Mouse (Mus musculus) hindbrain, embryonic 14.5 days (tissue): Measurements from ENCODE around the gene Myrfl. TPM values are rescaled to one million over a fixed set of nuclear protein-coding genes. Genes with fewer than 3 reads are reported as not detected.

Experiments used
- ATAC-seq: fragments of 200-750 bp; cut with Nextera tagmentation; 2 replicates; pipeline ENCODE4 v1.8.0; 2017; ENCODE audit warnings: moderate number of reproducible peaks, mild to moderate bottlenecking, moderate TSS enrichment, moderate library complexity; ENCODE audit not compliant: low FRiP score
- DNase-seq: peaks from one replicate; pipeline ENCODE4 v3.0.0-alpha.2; 2015; ENCODE audit warnings: low spot score
- H3K27ac ChIP-seq: fragments of 300-500 bp; sonication (generic); 2 replicates; pipeline ENCODE4 v1.5.1; 2014; ENCODE audit warnings: mild to moderate bottlenecking, moderate library complexity
- H3K27me3 ChIP-seq: fragments of 300-500 bp; sonication (generic); 2 replicates; pipeline ENCODE4 v1.6.1; 2014; ENCODE audit warnings: mild to moderate bottlenecking, low read length, mixed read lengths; ENCODE audit not compliant: control insufficient read depth, insufficient read depth
- H3K36me3 ChIP-seq: fragments of 300-500 bp; sonication (generic); replicated peaks from 2 replicates; pipeline ENCODE4 v1.6.1; 2014; ENCODE audit not compliant: control insufficient read depth, insufficient read depth
- H3K4me1 ChIP-seq: fragments of 300-500 bp; sonication (generic); replicated peaks from 2 replicates; pipeline ENCODE4 v1.6.1; 2014; ENCODE audit warnings: antibody characterized with exemption, low read length, mixed read lengths; ENCODE audit not compliant: control insufficient read depth, insufficient read depth
- H3K4me2 ChIP-seq: fragments of 300-500 bp; sonication (generic); replicated peaks from 2 replicates; pipeline ENCODE4 v1.6.1; 2014; ENCODE audit warnings: mild to moderate bottlenecking, moderate library complexity
- H3K4me3 ChIP-seq: fragments of 300-500 bp; sonication (generic); replicated peaks from 2 replicates; pipeline ENCODE4 v1.5.1; 2014; ENCODE audit warnings: mild to moderate bottlenecking, low read length
- H3K9ac ChIP-seq: fragments of 300-500 bp; sonication (generic); 2 replicates; pipeline ENCODE4 v1.6.1; 2014
- H3K9me3 ChIP-seq: fragments of 300-500 bp; sonication (generic); 2 replicates; pipeline ENCODE4 v1.6.1; 2016; ENCODE audit warnings: low read length; ENCODE audit not compliant: control insufficient read depth
- WGBS: fragments of 180-500 bp; shearing (Covaris S2); extraction: QIAGEN DNeasy Blood & Tissue Kit; methylation state at CpG from one replicate; pipeline ENCODE4 v1.1.7; 2014; 5-methylcytosine and 5-hydroxymethylcytosine counted together
- polyA plus RNA-seq: library from polyadenylated mRNA; unstranded; fragments of >200 nt; fragmentation: Nextera tagmentation; extraction: Ambion mirVana; gene quantifications from 2 replicates; pipeline ENCODE4 v1.2.1, GENCODE M21; 2014

Gene Myrfl
- polyA plus RNA-seq, 1 experiment from 2014 or later, result not detected

- no peak overlapping the region for H3K9ac ChIP-seq
- DNase-seq (no peak), ATAC-seq (no peak)
- H3K4me2 ChIP-seq, result no peak overlapping the region
- no peaks in the 10 kb centered on the region for H3K36me3 ChIP-seq
- H3K4me3 ChIP-seq, result no peak overlapping the region
- H3K27me3 ChIP-seq, result no peaks in the 10 kb centered on the region
- 85% methylated on average over 7 of the region's 7 CpGs for WGBS
- H3K9me3 ChIP-seq, result no peaks in the 10 kb centered on the region
- H3K27ac ChIP-seq, result no peak overlapping the region
- no peaks in the 10 kb centered on the region for H3K4me1 ChIP-seq
Observed at GRCm38 (mm10) chr10:116740073-116740472, 156.6 kb downstream of the Myrfl start.

GRCm38 (mm10) chr10:116738533-116738932 lies 158.2 kb downstream of the Myrfl start:
- H3K36me3 ChIP-seq, result no peaks in the 10 kb centered on the region
- DNase-seq, result no peak
- WGBS, result 87% methylated on average over 8 of the region's 8 CpGs
- ATAC-seq, result no peak
- no peak overlapping the region for H3K27ac ChIP-seq
- H3K9me3 ChIP-seq, result no peaks in the 10 kb centered on the region
- H3K4me2 ChIP-seq, result no peak overlapping the region
- no peak overlapping the region for H3K9ac ChIP-seq
- H3K27me3 ChIP-seq, result no peaks in the 10 kb centered on the region
- no peaks in the 10 kb centered on the region for H3K4me1 ChIP-seq
- H3K4me3 ChIP-seq, result no peak overlapping the region

- no peak overlapping the region for H3K4me2 ChIP-seq
- no peaks in the 10 kb centered on the region for H3K36me3 ChIP-seq
- H3K4me3 ChIP-seq, result no peak overlapping the region
- DNase-seq (no peak), ATAC-seq (no peak)
- H3K9me3 ChIP-seq, result no peaks in the 10 kb centered on the region
- 79% methylated on average over 8 of the region's 8 CpGs for WGBS
- H3K9ac ChIP-seq, result no peak overlapping the region
- H3K27ac ChIP-seq, result no peak overlapping the region
- H3K27me3 ChIP-seq, result no peaks in the 10 kb centered on the region
- no peaks in the 10 kb centered on the region for H3K4me1 ChIP-seq
Observed at GRCm38 (mm10) chr10:116735607-116736006, 161.1 kb downstream of the Myrfl start.

- H3K27ac ChIP-seq, result no peak overlapping the region
- no peaks in the 10 kb centered on the region for H3K27me3 ChIP-seq
- H3K9ac ChIP-seq, result no peak overlapping the region
- 90% methylated on average over 7 of the region's 7 CpGs for WGBS
- DNase-seq (no peak), ATAC-seq (no peak)
- H3K36me3 ChIP-seq, result no peaks in the 10 kb centered on the region
- H3K9me3 ChIP-seq, result no peaks in the 10 kb centered on the region
- no peak overlapping the region for H3K4me2 ChIP-seq
- H3K4me3 ChIP-seq, result no peak overlapping the region
- no peaks in the 10 kb centered on the region for H3K4me1 ChIP-seq
Observed at GRCm38 (mm10) chr10:116733651-116734050, 163.1 kb downstream of the Myrfl start.

- ATAC-seq (no peak), DNase-seq (no peak)
- H3K4me1 ChIP-seq, result 0 out of 2 replicates have a peak, but pooled peaks cover 4% of the 10 kb centered on the region
- H3K9ac ChIP-seq, result no peak overlapping the region
- H3K36me3 ChIP-seq, result no peaks in the 10 kb centered on the region
- WGBS, result 75% methylated on average over 10 of the region's 10 CpGs
- no peak overlapping the region for H3K4me2 ChIP-seq
- H3K27ac ChIP-seq, result no peak overlapping the region
- H3K27me3 ChIP-seq, result no peaks in the 10 kb centered on the region
- H3K4me3 ChIP-seq, result no peak overlapping the region
- H3K9me3 ChIP-seq, result no peaks in the 10 kb centered on the region
Observed at GRCm38 (mm10) chr10:116730033-116730652, 166.6 kb downstream of the Myrfl start.

- Histone ChIP-seq H3K9me3 (no peaks in the 10 kb centered on the region), H3K4me1 (0 out of 2 replicates have a peak, but pooled peaks cover 4% of the 10 kb centered on the region), H3K9ac (no peak overlapping the region)
Observed at GRCm38 (mm10) chr10:116728860-116729259, 167.9 kb downstream of the Myrfl start.

GRCm38 (mm10) chr10:116727702-116728298 lies 168.9 kb downstream of the Myrfl start:
- no peak overlapping the region for H3K27ac ChIP-seq
- no peak for DNase-seq
- H3K9ac ChIP-seq, result no peak overlapping the region
- H3K27me3 ChIP-seq, result no peaks in the 10 kb centered on the region
- 31% methylated on average over 14 of the region's 14 CpGs for whole genome bisulfite sequencing
- H3K36me3 ChIP-seq, result no peaks in the 10 kb centered on the region
- H3K4me2 ChIP-seq, result peak overlapping the region; percentile 33
- 0 out of 2 replicates have a peak, but pooled peaks cover 4% of the 10 kb centered on the region for H3K4me1 ChIP-seq
- ATAC-seq, result no peak
- no peak overlapping the region for H3K4me3 ChIP-seq
- no peaks in the 10 kb centered on the region for H3K9me3 ChIP-seq

More at GRCm38 (mm10) chr10:116728860-116729259, 167.9 kb downstream of the Myrfl start:
- no peak overlapping the region for H3K4me3 ChIP-seq
- no peaks in the 10 kb centered on the region for H3K27me3 ChIP-seq
- no peak for DNase-seq
- H3K36me3 ChIP-seq, result no peaks in the 10 kb centered on the region
- H3K27ac ChIP-seq, result no peak overlapping the region
- no peak overlapping the region for H3K4me2 ChIP-seq
- 86% methylated on average over 8 of the region's 10 CpGs for WGBS
- no peak for ATAC-seq

Other genes with a start within 250 kb of the Myrfl start
- gene Rab3ip, start 53.9 kb upstream of the Myrfl start, polyA plus RNA-seq, result 44.8 and 48.0 TPM in 2 replicates
- not detected in 2 replicates for gene Gm10271, start 75.7 kb upstream of the Myrfl start, polyA plus RNA-seq
- 0.09 and 0.26 TPM in 2 replicates for gene Best3, start 89.4 kb upstream of the Myrfl start, polyA plus RNA-seq
- gene Lrrc10, start 148.4 kb upstream of the Myrfl start, polyA plus RNA-seq, result not detected in 2 replicates
- gene Cct2, start 166.9 kb upstream of the Myrfl start, polyA plus RNA-seq, result 281 and 288 TPM in 2 replicates